8 mouse cellular contexts compared by ENCODE assay signal in the genomic region with DNA sequence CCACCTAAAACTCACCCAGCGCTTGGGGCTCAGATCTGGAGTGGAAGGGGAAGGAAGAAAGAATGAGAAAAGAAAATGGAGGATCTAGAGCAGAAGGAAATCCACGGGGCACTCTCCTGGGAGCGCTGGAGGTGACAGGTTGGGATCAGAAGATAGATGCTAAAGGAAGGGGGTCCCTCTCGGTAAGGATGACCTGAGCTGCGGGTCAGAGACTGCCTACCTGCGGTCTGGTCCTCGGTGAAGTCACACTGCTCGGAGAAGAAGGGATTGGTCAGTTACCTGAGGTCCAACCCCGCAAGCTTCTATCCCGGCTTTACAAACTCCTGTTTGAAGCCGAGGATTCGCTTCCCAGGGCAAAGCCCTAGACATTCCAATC. TPM values are rescaled to one million over a fixed set of nuclear protein-coding genes. Genes with fewer than 3 reads are reported as not detected.
DNase-seq lines count a peak whose midpoint lies in the region; ATAC-seq and TF ChIP-seq lines count a peak whose summit lies in the region.

No protein-coding gene starts in this region.

- H3K4me3 ChIP-seq in neural tube, embryonic 11.5 days (ENCODE audit: low read depth, low read length): peak overlapping the region; percentile 88
- peak overlapping the region; percentile 99 for H3K4me3 ChIP-seq in intestine, embryonic 14.5 days (ENCODE audit: low read depth, low read length)
- H3K4me3 ChIP-seq in myocyte: peak overlapping the region; percentile 98

- H3K4me1 ChIP-seq in neural tube, embryonic 11.5 days (ENCODE audit: control insufficient read depth, insufficient read depth, low read length): peaks cover 17% of the 10 kb centered on the region; the same call in 1 of the 2 replicates
- peaks cover 29% of the 10 kb centered on the region for H3K4me1 ChIP-seq in intestine, embryonic 14.5 days (replicated peaks; ENCODE audit: control insufficient read depth, insufficient read depth, low read length)

- no peaks in the 10 kb centered on the region for H3K9me3 ChIP-seq in neural tube, embryonic 11.5 days (ENCODE audit: control insufficient read depth, low read length)
- no peaks in the 10 kb centered on the region for H3K9me3 ChIP-seq in intestine, embryonic 14.5 days (ENCODE audit: control insufficient read depth, low read length)

- H3ac ChIP-seq in myocyte (ENCODE audit: control insufficient read depth, insufficient read length): peak overlapping the region; percentile 12

- peak overlapping the region; percentile 83 for H3K4me2 ChIP-seq in neural tube, embryonic 11.5 days (ENCODE audit: low read depth)
- H3K4me2 ChIP-seq in intestine, embryonic 14.5 days (ENCODE audit: low read length): peak overlapping the region; percentile 87
- peak overlapping the region; percentile 97 for H3K4me2 ChIP-seq in myocyte (ENCODE audit: low read depth)

- peaks cover 47% of the 10 kb centered on the region for H3K79me2 ChIP-seq in myocyte (ENCODE audit: control insufficient read depth, insufficient read depth)

- DNase-seq in cerebellum, adult 18-20 months: no peak
- DNase-seq in neural tube, embryonic 11.5 days (ENCODE audit: low spot score): no peak
- no peak for DNase-seq in neural tube, embryonic 10.5 days (ENCODE audit: extremely low spot score, low spot score)
- no peak for DNase-seq in intestine, embryonic 14.5 days (ENCODE audit: low spot score)
- DNase-seq in urinary bladder, postnatal 14 days (ENCODE audit: low spot score): no peak
- no peak for DNase-seq in right cerebral cortex, adult 18-20 months

- WGBS in neural tube, embryonic 11.5 days: under 1% methylated on average over 12 of the region's 12 CpGs
- WGBS in intestine, embryonic 14.5 days: 0% methylated on average over 12 of the region's 12 CpGs

- peak overlapping the region; percentile 82 for H3K27ac ChIP-seq in neural tube, embryonic 11.5 days (ENCODE audit: low read depth, low read length)
- peak overlapping the region; percentile 95 for H3K27ac ChIP-seq in intestine, embryonic 14.5 days (ENCODE audit: low read depth)

- ATAC-seq in cerebellum, adult (ENCODE audit: insufficient number of reproducible peaks, low FRiP score, low TSS enrichment): peak; percentile 29
- ATAC-seq in neural tube, embryonic 11.5 days (ENCODE audit: insufficient read depth, low FRiP score, low TSS enrichment): peak; percentile 25
- peak; percentile 20 for ATAC-seq in intestine, embryonic 14.5 days (replicated peaks; ENCODE audit: low FRiP score, low TSS enrichment, low read depth)

- no peaks in the 10 kb centered on the region for H3K27me3 ChIP-seq in neural tube, embryonic 11.5 days (ENCODE audit: control insufficient read depth, insufficient read depth, low read length)
- no peaks in the 10 kb centered on the region for H3K27me3 ChIP-seq in intestine, embryonic 14.5 days (replicated peaks; ENCODE audit: control insufficient read depth, insufficient read depth, low read length)
- H3K27me3 ChIP-seq in myocyte (ENCODE audit: control insufficient read depth, insufficient read depth, insufficient read length): no peaks in the 10 kb centered on the region

- H3K9ac ChIP-seq in neural tube, embryonic 11.5 days (ENCODE audit: low read length): peak overlapping the region; percentile 71
- H3K9ac ChIP-seq in intestine, embryonic 14.5 days (ENCODE audit: low read length): peak overlapping the region; percentile 97

- peaks cover 12% of the 10 kb centered on the region for H3K36me3 ChIP-seq in neural tube, embryonic 11.5 days (ENCODE audit: control insufficient read depth, insufficient read depth, low read length)
- H3K36me3 ChIP-seq in intestine, embryonic 14.5 days (ENCODE audit: control insufficient read depth, insufficient read depth, low read length): peaks cover 41% of the 10 kb centered on the region
- peaks cover 16% of the 10 kb centered on the region for H3K36me3 ChIP-seq in myocyte (ENCODE audit: control insufficient read depth, insufficient read depth)

- no peak for TF ChIP-seq POLR2A in myocyte (IDR thresholded peaks at IDR 0.05; ENCODE audit: insufficient read length, low read depth)

TF ChIP-seq in myocyte, 11 proteins besides CTCF, POLR2A, EP300 and RAD21:
- no peak for TF ChIP-seq MAX (IDR thresholded peaks at IDR 0.05; ENCODE audit: low read depth)
- no peak for TF ChIP-seq TCF3 (IDR thresholded peaks at IDR 0.05; ENCODE audit: insufficient read length, low read depth)
- TF ChIP-seq POLR2AphosphoS2 (IDR thresholded peaks at IDR 0.05; ENCODE audit: insufficient read length, low read depth): no peak
- no peak for TF ChIP-seq MYOD1 (IDR thresholded peaks at IDR 0.05; ENCODE audit: control insufficient read depth in 1 of 3, insufficient read length in 2 of 3, low read depth in 2 of 3)
- no peak for TF ChIP-seq USF1 (IDR thresholded peaks at IDR 0.05; ENCODE audit: low read depth)
- no peak for TF ChIP-seq REST (IDR thresholded peaks at IDR 0.05; ENCODE audit: insufficient read depth, insufficient read length)
- TF ChIP-seq MYOG (IDR thresholded peaks at IDR 0.05; ENCODE audit: control insufficient read depth in 1 of 3, insufficient read depth in 1 of 3, insufficient read length in 2 of 3, low read depth in 2 of 3): no peak
- no peak for TF ChIP-seq TCF12 (IDR thresholded peaks at IDR 0.05; ENCODE audit: insufficient read depth, poor library complexity, severe bottlenecking)
- TF ChIP-seq CEBPB (IDR thresholded peaks at IDR 0.05; ENCODE audit: insufficient read depth, poor library complexity, severe bottlenecking): no peak

RNA-seq across cellular contexts. Expression of gene Myl6, which starts 0.6 kb away (rescaled TPM):
- 776 and 804 TPM in 2 replicates for polyA plus RNA-seq in neural tube, embryonic 11.5 days (2014; fragmentation: Nextera tagmentation; extraction: Ambion mirVana)
- polyA plus RNA-seq in intestine, embryonic 14.5 days (2014; fragmentation: Nextera tagmentation; extraction: Ambion mirVana): 1,777 and 1,828 TPM in 2 replicates
- 2,234 TPM for polyA plus RNA-seq in myocyte (2012; fragmentation: generic; extraction: Trizol)

RNA-seq across cellular contexts. Expression of gene Myl6b, which starts 5.2 kb away (rescaled TPM):
- 2.4 and 3.5 TPM in 2 replicates for polyA plus RNA-seq in neural tube, embryonic 11.5 days (2014; fragmentation: Nextera tagmentation; extraction: Ambion mirVana)
- polyA plus RNA-seq in intestine, embryonic 14.5 days (2014; fragmentation: Nextera tagmentation; extraction: Ambion mirVana): 3.1 TPM in 2 replicates
- 734 TPM for polyA plus RNA-seq in myocyte (2012; fragmentation: generic; extraction: Trizol)

RNA-seq across cellular contexts. Expression of gene Esyt1, which starts 32.4 kb away (rescaled TPM):
- polyA plus RNA-seq in neural tube, embryonic 11.5 days (2014; fragmentation: Nextera tagmentation; extraction: Ambion mirVana): 27.3 and 34.1 TPM in 2 replicates
- polyA plus RNA-seq in intestine, embryonic 14.5 days (2014; fragmentation: Nextera tagmentation; extraction: Ambion mirVana): 27.3 and 28.0 TPM in 2 replicates
- 166 TPM for polyA plus RNA-seq in myocyte (2012; fragmentation: generic; extraction: Trizol)

RNA-seq across cellular contexts. Expression of gene Smarcc2, which starts 34.3 kb away (rescaled TPM):
- 124 and 125 TPM in 2 replicates for polyA plus RNA-seq in neural tube, embryonic 11.5 days (2014; fragmentation: Nextera tagmentation; extraction: Ambion mirVana)
- 71.9 and 82.2 TPM in 2 replicates for polyA plus RNA-seq in intestine, embryonic 14.5 days (2014; fragmentation: Nextera tagmentation; extraction: Ambion mirVana)
- 52.5 TPM for polyA plus RNA-seq in myocyte (2012; fragmentation: generic; extraction: Trizol)

RNA-seq across cellular contexts. Expression of gene Zc3h10, which starts 54.3 kb away (rescaled TPM):
- polyA plus RNA-seq in neural tube, embryonic 11.5 days (2014; fragmentation: Nextera tagmentation; extraction: Ambion mirVana): 16.6 and 18.3 TPM in 2 replicates
- 11.3 TPM in 2 replicates for polyA plus RNA-seq in intestine, embryonic 14.5 days (2014; fragmentation: Nextera tagmentation; extraction: Ambion mirVana)
- polyA plus RNA-seq in myocyte (2012; fragmentation: generic; extraction: Trizol): 13.8 TPM

Comparison
In these comparisons a context has a peak if more than half of its experiments do, and no peak if none do; other contexts are left out.
1. RNA of gene Myl6b, which starts 5.2 kb away (polyA plus RNA-seq): 734 TPM in myocyte (single experiment); 3.1 TPM in intestine, embryonic 14.5 days and 2.4 to 3.5 TPM in neural tube, embryonic 11.5 days; every median in the first group is over 100 times any median in the second.
2. Peak in every context shown above with its lines, with median percentiles within 50 percentile points of each other: ATAC-seq, H3K4me2 ChIP-seq and H3K4me3 ChIP-seq.